Mouse (Mus musculus): ENCODE data around the gene Rad51ap1. TPM values are rescaled to one million over a fixed set of nuclear protein-coding genes. Genes with fewer than 3 reads are reported as not detected.

Gene Rad51ap1
- polyA plus RNA-seq (2012; rRNA removed): 4.1 and 4.5 TPM in 2 replicates

DNA sequence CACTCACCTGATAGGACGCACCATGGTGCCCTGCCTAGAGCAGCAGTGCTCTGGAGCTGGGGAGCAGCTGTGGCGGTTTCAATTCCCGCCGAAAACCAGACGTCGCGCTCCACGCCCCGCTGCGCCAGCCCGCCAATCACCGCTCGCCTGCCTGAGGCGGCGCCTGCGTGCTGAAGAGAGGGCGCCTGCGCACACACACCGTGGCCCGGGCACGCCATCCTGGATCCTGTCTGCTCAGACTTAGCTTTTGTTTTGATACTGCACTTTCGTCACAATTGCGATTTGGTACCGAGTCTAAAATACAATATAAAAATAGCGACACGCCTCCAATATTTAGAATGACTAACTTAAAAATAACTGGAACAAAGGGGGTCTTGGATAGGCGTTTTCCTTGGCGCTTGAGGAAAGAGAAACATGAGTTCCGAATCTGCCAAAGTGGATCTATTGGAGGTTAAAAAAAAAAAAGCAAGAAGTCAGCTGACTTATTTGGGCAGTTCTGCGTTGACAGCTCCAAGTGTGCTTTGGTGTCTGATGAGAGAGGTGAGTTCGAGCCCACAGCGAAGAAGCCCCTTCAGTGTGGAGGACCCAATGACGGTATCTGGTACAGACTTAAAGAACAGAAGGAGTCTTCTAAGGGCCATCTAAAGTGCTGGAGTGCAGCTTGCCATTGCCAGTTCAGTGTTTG, at the start of gene Rad51ap1, which contains the start of gene D6Wsu163e:
Gene Rad51ap1, minus strand, starts transcription at position 101 of the 685 bp plus-strand sequence.
Gene D6Wsu163e, plus strand, starts transcription at position 476 of the 685 bp plus-strand sequence.
- peak; percentile 86 to 97 for DNase-seq (ENCODE audit: extremely low spot score in 1 of 2, low spot score in 1 of 2)

DNA sequence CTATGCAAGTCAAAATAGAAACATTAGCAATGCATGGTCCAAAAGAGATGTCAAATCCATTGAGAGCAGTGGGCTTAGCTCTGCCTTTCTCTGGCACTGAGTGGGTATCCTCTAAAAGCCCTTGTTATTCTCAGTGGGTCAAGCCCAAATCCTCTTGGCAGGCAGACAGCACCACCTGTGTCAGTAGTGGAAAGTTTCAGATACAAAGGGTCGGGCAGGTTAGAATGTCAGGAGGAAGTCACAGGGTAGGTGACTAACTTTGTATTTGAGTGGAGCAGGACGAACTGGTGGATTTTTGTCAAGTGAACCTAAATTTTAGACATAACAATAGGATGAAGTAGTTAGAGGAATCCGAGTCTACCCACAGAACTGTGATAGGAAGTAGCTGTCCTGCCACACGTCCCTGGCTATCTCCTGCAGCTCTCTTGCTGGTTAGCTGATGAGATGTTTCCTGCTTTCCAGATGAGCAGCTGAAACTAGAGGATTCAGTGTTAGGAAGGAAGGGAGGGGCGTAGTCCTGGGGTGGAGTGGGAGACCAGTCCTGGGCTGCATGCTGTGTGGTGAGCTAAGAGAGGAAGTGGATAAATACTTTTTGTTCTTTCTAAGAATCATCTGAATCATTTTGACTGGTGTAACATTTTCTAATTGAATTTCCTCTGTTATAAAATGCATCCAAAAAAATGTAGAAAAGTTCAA, 42.3 kb upstream of the Rad51ap1 start:
- no peak for DNase-seq (ENCODE audit: extremely low spot score in 1 of 2, low spot score in 1 of 2)

DNA sequence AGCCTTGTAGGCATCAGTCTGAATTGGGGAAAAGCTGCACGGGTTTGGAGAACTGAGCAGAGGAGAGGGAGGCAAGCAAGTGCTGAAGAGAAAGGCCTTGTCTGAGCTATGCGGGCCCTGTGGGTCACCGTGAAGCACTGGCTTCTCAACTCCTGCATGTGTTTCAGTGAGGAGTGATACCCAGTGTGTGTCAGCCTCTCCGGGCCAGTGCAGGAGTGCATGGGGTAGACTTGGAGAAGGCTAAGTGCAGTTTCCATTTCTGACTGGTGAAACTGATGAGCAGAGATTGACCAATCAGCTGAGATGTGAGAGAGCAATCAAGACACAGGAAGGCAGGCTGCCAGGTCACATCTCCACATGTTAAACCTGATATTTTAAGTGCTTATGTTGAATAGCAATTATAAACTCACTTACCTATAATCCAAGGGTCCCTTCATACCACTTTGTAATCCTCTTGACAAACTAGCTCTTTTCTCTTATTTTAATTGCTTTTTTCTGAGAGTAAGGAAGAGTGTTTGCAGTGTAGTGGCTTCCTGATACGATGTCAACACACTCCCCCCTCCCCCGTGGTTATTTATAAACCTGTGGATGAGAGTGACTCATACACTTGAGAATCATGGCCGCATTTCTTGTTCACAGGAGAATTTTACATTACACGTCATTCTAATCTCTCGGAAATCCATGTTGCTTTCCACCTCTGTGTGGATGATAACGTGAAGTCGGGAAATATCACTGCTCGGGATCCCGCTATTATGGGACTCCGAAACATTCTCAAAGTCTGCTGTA, 27.0 kb upstream of the Rad51ap1 start:
- peak in 1 of 2 experiments; percentile 43 for DNase-seq (ENCODE audit: extremely low spot score in 1 of 2, low spot score in 1 of 2)

DNA sequence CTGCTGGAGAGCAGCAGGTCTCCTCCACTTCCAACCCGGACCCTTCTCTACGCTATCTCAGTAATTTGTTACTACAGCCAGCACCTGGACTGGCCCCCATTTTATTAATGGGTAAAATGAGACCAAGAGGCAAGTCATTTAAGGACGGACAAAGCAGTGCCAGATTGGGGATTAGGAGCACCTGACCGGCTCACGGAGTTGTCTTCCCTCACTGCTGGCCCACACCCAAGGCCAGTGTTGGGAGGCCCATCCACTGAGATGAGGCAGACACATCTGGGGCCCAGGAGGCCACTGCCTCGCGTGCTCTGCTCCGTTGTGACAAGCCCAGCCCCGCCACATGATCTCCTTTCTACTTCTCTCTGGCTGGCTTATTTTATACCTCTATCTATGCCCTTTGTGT, 24.0 kb upstream of the Rad51ap1 start:
- no peak for DNase-seq (ENCODE audit: extremely low spot score in 1 of 2, low spot score in 1 of 2)

DNA sequence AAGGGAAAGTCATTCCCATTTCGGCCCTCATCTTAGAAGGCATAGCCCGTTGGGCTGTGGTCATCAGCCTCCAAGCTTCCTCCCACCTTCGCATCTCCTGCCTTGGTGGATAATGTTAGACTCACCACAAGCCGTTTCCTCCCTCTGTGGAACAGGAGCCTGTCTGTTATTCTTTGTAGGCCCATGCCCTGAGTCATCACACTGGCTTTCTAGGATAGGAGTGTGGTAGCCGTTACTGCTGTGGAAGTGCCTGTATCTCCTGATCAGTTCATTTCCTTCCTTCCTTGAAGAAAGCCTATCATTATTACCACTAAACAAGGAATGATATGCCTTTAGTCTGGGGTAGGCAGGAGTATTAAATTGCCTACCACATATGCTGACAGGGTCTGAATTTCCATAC, 23.3 kb upstream of the Rad51ap1 start:
- DNase-seq (ENCODE audit: extremely low spot score in 1 of 2, low spot score in 1 of 2): no peak

DNA sequence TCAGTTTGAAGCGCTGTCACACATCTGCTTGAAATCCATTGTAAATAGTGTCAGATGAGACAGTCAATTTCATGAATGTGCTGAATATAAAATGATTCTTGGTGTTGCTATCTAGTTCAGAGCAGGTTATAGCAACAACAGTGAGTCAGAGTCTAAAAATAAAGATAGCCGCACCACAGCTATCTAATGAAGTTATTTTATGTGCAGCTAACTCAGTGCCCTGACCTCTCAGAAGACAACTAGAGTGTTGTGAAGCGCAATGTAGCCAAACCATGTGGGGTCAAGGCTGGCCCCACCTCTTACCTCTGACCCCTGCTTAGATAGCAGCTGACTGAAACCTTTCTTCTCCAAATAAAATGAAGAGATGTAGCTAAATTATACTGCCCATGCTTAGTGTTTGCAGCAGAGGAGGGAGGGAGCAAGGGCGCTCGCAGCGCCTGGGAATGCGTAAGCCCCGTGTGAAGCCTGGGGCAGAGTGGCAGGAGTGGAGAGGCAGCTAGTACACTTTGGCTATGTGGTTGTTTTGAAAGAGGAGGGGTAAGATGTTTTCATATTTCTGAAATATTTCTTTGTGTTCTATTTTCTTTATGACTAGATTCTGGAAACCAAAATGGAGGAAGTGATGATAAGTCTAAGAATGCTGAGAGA, 22.1 kb upstream of the Rad51ap1 start:
- no peak for DNase-seq (ENCODE audit: extremely low spot score in 1 of 2, low spot score in 1 of 2)

DNA sequence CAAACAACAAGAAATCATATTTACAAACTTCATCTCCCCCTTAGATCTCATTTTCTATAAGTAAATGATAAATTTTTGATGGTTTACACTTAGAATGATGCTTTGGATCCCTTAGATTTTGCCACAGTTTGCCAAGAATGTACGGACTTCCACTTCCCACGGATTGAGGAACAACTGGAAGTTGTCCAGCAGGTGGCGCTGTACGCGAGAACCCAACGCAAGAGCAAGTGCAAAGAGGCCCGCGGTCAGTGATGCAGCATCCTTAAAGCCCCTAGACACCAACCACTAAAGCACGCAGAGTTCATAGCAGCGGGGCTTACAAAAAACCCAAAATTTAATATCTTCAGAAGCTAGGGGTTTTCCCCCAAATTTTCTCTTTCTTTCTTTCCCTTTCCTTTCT, 16.3 kb upstream of the Rad51ap1 start:
- DNase-seq (ENCODE audit: extremely low spot score in 1 of 2, low spot score in 1 of 2): peak; percentile 38 to 88

DNA sequence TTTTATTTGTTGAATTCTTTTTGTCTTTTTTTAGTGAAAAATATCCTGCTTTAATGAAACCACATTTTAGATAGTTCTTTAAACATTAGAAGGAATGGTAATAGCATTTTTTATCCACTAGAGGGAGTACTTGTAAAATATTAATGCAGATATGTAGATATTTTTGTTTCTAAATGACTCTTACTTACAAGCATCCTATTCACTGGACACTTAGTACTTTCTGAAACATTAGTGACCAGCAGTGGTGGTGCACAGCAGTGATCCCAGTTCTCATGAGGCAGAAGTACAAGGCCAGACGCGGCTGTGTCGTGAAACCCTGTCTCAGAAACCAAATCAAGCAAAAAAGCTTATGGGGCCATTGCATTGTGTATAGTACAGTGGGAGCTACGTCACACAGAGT, 8.9 kb upstream of the Rad51ap1 start:
- no peak for DNase-seq (ENCODE audit: extremely low spot score in 1 of 2, low spot score in 1 of 2)

DNA sequence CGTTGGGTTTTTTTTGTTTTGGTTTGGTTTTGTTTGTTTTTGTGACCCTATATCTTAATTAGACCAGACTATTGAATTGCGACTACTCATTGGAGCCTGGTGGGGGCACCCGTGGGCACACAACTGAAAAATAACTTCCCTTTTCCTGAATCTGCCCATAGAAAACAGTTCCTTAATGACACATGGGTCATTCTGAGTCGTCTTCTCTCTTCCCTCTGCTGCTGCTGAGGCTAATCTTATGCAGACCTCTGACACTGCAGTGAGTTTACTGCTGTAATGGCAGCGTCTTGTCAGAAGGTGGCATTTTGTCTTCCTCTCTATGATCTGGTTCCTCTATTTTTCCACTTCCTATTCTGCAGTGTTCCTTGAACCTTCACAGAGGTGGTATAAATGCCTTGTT, 1.1 kb upstream of the Rad51ap1 start:
- DNase-seq (ENCODE audit: extremely low spot score in 1 of 2, low spot score in 1 of 2): no peak

DNA sequence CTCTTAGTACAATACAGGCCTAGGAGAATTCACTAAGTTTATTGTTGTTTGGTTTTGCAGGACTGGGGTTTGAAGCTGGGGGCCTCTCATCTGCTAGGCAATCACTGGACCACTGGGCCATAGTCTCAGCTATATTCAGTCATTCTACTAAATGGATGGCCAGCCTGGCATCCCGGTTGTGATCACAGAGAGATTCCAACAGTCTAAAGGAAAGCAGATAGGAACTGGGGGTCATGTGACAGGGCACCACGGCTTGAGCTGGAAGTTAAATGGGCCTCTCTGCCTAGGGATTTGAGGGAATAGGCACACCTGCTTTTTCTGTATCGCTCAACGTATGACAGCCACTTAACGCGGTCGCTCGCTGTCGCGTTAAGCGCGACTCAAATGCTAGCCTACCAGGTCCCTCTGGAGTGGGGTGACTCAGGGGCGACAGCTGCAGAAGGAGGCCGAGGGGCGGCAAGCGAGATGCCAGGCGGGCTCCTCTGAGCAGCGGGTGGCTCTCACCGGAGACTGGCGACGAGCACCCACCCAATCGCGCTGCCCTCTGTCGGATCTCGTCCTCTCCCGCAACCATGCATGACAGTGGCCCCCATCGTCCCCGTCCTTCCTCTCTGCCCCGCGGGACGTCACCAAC, 417 bp downstream of the Rad51ap1 start:
- DNase-seq (ENCODE audit: extremely low spot score in 1 of 2, low spot score in 1 of 2): no peak

DNA sequence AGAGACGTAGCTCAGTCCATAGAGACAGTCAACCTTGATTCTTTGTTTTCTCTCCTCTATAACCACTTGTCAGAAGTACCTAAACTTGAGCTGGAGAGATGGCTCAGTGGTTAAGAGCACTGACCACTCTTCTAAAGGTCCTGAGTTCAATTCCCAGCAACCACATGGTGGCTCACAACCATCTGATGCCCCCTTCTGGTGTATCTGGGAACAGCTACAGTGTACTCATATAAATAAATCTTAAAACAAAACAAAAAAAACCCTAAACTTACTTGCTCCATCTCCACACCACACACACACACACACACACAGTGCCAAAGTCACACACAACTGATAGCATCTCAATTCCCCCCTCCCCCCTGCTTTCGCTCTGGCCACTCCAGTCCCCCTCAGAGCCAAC, 1.3 kb downstream of the Rad51ap1 start:
- no peak for DNase-seq (ENCODE audit: extremely low spot score in 1 of 2, low spot score in 1 of 2)

DNA sequence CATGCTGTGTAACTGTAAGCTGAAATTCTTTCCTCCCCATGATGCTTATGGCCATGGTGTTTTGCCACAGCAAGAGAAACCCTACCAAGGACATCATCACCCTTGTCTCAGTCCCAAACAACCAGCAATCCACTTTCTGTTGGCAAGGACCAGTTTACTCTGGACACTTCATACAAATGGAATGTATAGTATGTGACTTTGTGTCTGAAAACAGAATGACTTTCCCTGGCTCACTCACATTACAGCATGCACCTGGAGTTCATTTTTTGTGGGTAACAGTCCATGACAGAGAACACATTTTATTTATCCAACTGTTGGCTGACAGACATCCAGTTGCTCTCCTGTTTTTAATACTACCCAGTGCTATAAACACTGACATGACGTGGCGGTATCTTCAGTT, 6.5 kb downstream of the Rad51ap1 start:
- no peak for DNase-seq (ENCODE audit: extremely low spot score in 1 of 2, low spot score in 1 of 2)

DNA sequence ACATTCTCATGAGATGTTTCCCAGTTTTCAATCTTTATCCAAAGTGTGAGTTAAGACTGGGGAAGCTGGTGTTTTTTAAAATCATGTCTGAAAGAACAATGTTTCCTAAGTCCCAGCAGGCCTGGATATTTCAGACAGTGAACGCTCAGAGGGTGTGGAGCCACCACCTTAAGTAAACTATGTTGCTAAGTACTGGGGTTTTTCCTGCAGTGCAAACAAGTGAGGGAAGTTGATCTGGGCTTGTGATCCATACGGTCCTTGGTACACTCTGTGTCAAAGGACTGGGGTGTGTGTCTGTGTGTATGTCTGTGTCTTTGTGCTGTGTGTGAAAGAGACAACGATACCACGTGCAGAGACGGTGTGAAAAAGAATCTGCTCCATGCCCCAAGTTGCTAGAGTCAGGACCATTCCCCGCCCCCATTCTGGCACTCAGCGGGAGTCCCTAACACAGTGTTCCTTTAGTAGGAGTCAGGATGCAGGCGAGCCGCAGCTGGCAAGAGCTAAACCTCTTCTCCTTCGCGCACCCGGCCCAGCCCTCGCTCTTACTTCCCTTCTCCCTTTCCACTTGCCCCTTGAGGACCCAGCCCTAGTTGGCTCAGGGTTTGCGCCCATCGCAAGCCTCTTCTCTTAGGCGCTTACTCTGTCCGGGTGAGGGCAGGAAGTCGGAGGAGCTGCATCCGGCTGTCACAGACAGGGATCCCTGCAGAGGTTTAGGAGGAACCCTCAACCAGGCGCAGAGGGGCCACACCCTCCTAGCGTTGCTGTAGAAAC, 18.1 kb downstream of the Rad51ap1 start, which contains the start of gene Dyrk4:
Gene Dyrk4, minus strand, starts transcription at position 729 of the 771 bp plus-strand sequence.
- peak in 1 of 2 experiments; percentile 17 for DNase-seq (ENCODE audit: extremely low spot score in 1 of 2, low spot score in 1 of 2)

DNA sequence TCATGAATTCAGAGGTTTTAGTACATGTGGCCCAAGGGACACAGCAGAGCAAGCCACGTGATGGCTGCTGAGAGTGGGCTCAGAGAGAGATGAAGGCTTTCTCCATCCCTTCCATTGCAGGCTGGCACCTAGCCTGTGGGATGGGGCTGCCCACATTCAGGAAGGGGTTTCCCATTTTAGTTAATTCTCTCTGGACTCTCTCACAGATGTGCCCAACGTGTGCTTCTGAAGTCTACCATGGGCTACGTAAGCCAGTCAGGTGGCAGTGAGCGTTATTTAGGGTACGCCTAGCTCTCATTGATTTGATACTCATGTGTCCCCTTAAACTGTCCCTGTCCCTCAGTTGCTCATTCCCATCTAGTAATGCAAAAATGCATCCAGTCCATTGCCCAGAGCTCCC, 24.5 kb downstream of the Rad51ap1 start:
- DNase-seq (ENCODE audit: extremely low spot score in 1 of 2, low spot score in 1 of 2): no peak

DNA sequence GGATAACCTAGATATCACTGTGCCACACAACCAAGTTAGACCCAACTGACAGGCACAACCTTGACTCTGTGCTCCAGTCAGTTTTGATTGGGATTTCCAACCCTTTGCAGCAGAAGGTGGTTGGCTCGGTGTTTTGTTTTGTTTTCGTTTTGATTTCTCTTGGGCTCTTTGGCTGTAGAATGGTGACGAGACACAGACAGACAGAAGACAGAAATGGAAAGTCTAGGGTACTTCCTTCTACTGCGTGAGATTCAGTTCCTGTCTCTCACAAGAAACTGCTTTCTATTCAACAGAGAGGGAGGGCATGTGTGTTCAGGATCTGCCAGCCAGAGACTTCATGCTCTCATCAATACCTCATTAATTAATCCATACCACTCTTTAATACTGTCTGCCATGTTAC, 28.7 kb downstream of the Rad51ap1 start:
- no peak for DNase-seq (ENCODE audit: extremely low spot score in 1 of 2, low spot score in 1 of 2)

DNA sequence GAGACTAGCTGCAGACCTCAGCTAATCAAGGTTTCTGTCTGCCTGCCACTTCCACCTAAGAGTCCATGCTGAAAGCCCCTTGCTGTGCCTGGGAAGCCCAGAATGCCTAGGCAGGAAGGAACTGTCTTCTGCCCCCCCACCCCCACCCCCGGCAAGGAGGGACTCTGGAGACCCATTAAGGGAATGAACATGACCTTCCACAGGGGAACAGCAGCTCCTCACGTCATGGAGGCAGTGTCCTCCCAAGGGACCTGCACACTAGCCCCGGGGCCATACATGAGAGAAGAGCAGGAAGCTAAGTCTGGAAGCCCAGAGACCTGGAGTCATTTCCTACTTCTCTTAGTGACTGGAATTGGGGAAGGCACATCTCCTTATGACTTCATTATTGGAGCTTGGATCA, 31.5 kb downstream of the Rad51ap1 start:
- DNase-seq (ENCODE audit: extremely low spot score in 1 of 2, low spot score in 1 of 2): no peak

DNA sequence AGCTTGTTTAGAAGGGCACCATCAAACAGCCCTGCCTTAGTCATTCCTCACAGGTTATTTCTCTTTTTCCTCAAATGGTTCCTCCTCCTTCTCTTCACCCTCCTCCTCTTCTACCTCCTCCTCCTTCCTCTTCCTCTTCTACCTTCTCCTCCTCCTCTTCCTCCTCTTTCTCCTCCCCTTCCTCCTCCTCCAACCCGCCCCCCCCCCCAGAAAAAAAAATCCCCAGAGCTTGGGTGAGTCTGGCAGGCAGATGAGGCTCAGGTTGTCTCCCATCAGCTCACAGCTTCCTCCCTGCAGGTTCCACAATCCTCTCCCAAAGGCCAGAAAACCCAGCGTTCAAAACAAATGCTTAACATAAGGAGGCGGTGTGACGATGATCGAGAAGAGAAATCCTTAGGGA, 32.0 kb downstream of the Rad51ap1 start:
- DNase-seq (ENCODE audit: extremely low spot score in 1 of 2, low spot score in 1 of 2): no peak

DNA sequence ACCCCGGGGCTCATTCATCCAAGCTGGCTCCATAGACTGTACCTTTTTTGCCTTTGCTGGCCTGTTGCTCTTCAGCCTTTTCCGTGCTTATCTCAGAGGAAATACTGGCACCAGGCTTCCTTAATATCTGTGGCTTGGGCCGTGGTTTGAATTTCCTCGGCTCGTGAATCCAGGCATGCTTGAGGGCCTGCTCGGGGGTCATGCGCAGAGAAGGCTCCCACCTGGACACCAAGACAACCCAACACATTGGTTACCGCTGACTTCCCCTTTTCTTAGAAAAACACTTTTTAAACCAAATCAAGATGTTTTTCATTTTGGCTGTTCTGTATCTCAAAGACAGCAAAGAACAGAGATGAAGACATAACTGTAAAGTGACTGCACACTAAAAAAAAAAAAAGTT, 62.3 kb downstream of the Rad51ap1 start:
- DNase-seq (ENCODE audit: extremely low spot score in 1 of 2, low spot score in 1 of 2): no peak

All from frontal cortex, adult 2 months (tissue).